Mouse (Mus musculus): Measurements from ENCODE around the gene Hkdc1.

GRCm38 (mm10) chr10:62411431-62412410, 10.6 kb downstream of the Hkdc1 start:
- TF ChIP-seq CTCF (IDR thresholded peaks at IDR 0.05; ENCODE audit: extremely low read depth, insufficient read depth, insufficient read length, insufficient replicate concordance) (no peak), POLR2A (IDR thresholded peaks at IDR 0.05; ENCODE audit: low read depth, low read length) (no peak)

All from spleen, adult 2 months (tissue).